Mouse (Mus musculus) activated CD4-positive, CD25-positive, alpha-beta regulatory T cell (primary cell): ENCODE data around the gene Gm20870. TPM values are rescaled to one million over a fixed set of nuclear protein-coding genes. Genes with fewer than 3 reads are reported as not detected.

ENCODE experiments used
- polyA plus RNA-seq, 2 experiments: library from polyadenylated mRNA; unstranded; fragments of 100-300 nt; shearing (Covaris generic); gene quantifications; one replicate each; pipeline ENCODE4 v1.2.1; 2017

Gene Gm20870
- polyA plus RNA-seq = not detected

DNA sequence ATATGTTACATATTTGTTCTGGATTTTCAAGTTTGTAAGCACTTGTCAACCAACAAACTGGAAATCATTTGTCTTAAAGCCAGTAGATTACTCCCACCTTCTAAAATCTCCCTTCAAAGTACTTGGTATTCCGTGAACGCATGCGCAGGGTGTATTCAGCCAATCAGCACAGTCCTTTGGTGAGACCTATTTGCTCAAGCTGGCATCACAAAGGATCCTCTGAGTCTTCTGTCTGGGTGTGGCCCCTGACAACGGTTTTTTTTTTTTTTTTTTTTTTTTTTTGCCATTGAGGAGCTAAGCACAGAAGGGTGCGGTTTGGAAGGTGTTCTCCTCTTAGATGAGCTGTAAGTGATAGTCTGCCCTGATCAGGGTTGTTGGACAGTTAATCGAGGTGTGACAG lies at the start of gene Gm20870:
Gene Gm20870 (plus strand): TSS at position 301 of the 400 bp plus-strand sequence.

Other genes with a start within 250 kb of the Gm20870 start
- gene Gm20869, start 222.6 kb upstream of the Gm20870 start, polyA plus RNA-seq = not detected